Mouse (Mus musculus): ENCODE results near the gene Slc45a1. TPM values are rescaled to one million over a fixed set of nuclear protein-coding genes. Genes with fewer than 3 reads are reported as not detected.

Slc45a1 gene
- polyA plus RNA-seq, 1 experiment = 0.16 TPM

DNA sequence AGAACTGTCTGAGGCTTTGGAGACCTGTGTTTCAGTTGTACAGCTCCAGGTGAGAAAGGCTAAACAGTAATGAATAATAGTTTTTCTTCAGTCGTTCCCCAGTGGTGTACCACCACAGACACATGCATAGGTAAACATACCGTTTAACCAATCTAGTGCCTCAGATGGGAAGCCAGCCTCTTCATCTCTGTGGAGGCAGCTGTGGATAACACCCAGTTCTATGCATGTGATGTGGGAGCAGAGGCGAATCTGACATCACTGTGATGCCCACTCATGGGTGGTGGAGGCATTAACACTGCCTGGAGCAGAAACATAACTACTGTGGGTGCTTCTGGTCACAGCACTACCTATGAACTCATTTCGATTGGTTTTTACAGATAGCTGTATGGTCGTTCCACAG is 56.0 kb downstream of the Slc45a1 start:
- H3K27ac ChIP-seq (ENCODE audit: insufficient read depth, low read length) = no peak overlapping the region
- no peak overlapping the region for H3K4me3 ChIP-seq (ENCODE audit: insufficient read depth, low read length)
- peaks cover 18% of the 10 kb centered on the region for H3K4me1 ChIP-seq (ENCODE audit: control insufficient read depth, insufficient read depth, low read length)
- TF ChIP-seq CTCF (IDR thresholded peaks at IDR 0.05; ENCODE audit: borderline replicate concordance, insufficient read depth, low read length) = no peak
- TF ChIP-seq POLR2A (IDR thresholded peaks at IDR 0.05; ENCODE audit: low read depth, low read length) = no peak

- TF ChIP-seq CTCF (IDR thresholded peaks at IDR 0.05; ENCODE audit: borderline replicate concordance, insufficient read depth, low read length) (no peak), POLR2A (IDR thresholded peaks at IDR 0.05; ENCODE audit: low read depth, low read length) (no peak)
- H3K27ac ChIP-seq (ENCODE audit: insufficient read depth, low read length) = no peak overlapping the region
- peaks cover 19% of the 10 kb centered on the region for H3K4me1 ChIP-seq (ENCODE audit: control insufficient read depth, insufficient read depth, low read length)
- H3K4me3 ChIP-seq (ENCODE audit: insufficient read depth, low read length) = no peak overlapping the region
Measured at GRCm38 (mm10) chr4:150595071-150595470, 56.9 kb downstream of the Slc45a1 start.

DNA sequence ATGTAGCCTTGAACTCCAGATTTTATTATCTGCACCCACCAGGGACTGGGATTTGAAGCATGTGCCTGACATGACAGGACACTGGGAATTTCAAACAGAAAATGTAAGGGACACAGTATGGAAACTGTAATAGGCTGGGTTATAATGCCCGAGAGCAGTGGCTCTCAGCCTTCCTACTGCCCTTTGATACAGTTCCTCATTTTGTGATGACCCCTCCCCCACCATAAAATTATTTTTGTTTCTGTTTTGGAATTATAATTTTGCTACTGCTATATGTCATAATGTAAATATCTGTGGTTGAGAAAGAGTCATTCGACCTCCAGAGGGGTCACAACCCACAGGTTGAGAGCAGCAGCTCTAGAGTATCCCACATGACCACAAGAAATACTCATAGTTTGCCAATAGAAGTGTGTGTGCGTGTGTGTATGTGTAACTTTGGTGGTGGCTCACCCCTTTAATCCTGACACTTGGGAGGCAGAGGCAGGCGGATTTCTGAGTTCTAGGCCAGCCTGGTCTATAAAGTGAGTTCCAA is 57.6 kb downstream of the Slc45a1 start:
- TF ChIP-seq CTCF (IDR thresholded peaks at IDR 0.05; ENCODE audit: borderline replicate concordance, insufficient read depth, low read length) (no peak), POLR2A (IDR thresholded peaks at IDR 0.05; ENCODE audit: low read depth, low read length) (no peak)
- Histone ChIP-seq H3K4me1 (ENCODE audit: control insufficient read depth, insufficient read depth, low read length) (peaks cover 17% of the 10 kb centered on the region), H3K4me3 (ENCODE audit: insufficient read depth, low read length) (no peak overlapping the region), H3K27ac (ENCODE audit: insufficient read depth, low read length) (no peak overlapping the region)

GRCm38 (mm10) chr4:150593473-150594217 is 58.3 kb downstream of the Slc45a1 start:
- no peak overlapping the region for H3K4me3 ChIP-seq (ENCODE audit: insufficient read depth, low read length)
- no peak overlapping the region for H3K27ac ChIP-seq (ENCODE audit: insufficient read depth, low read length)
- no peak for TF ChIP-seq POLR2A (IDR thresholded peaks at IDR 0.05; ENCODE audit: low read depth, low read length)
- no peak for TF ChIP-seq CTCF (IDR thresholded peaks at IDR 0.05; ENCODE audit: borderline replicate concordance, insufficient read depth, low read length)
- H3K4me1 ChIP-seq (ENCODE audit: control insufficient read depth, insufficient read depth, low read length) = peaks cover 16% of the 10 kb centered on the region

DNA sequence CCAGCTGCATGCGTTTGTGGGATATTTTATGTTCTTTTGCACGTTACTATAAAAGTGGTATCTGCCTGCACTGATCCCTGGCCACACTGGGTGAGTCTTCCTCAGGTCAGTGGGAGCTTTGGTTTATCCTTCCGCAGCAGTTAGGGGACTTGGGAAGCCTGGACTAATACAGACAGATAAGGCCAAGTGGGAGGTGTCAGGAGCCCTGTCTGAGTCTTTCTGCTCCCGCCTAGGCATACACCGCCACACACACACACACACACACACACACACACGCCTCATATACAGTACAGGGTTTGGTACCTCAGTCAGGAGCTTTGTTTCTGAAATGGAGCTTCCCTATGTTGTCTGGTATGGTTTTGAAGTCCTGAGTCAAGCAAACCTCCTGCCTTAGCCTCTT is 59.9 kb downstream of the Slc45a1 start:
- H3K4me3 ChIP-seq (ENCODE audit: insufficient read depth, low read length) = no peak overlapping the region
- H3K27ac ChIP-seq (ENCODE audit: insufficient read depth, low read length) = no peak overlapping the region
- peaks cover 21% of the 10 kb centered on the region for H3K4me1 ChIP-seq (ENCODE audit: control insufficient read depth, insufficient read depth, low read length)
- TF ChIP-seq POLR2A (IDR thresholded peaks at IDR 0.05; ENCODE audit: low read depth, low read length) (no peak), CTCF (IDR thresholded peaks at IDR 0.05; ENCODE audit: borderline replicate concordance, insufficient read depth, low read length) (no peak)

DNA sequence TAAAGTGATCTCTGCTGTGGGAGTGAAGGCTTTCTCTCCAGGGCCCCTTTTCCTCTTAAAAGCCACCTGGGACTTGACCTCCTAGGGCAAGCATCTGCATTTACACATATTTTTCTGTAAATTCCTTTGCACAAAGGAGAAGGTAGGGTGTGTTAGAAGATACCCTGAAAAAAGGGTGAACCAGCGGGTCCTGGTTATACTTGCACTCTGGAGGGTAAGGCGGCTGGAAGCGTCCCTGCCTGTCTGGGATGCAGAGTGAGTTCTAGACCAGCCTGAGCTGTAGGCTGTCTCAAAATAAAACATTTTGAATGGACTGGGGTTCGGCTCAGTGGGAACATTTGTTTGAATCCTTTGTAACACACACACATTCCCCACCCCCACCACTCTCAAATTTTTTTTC is 60.4 kb downstream of the Slc45a1 start:
- Histone ChIP-seq H3K4me3 (ENCODE audit: insufficient read depth, low read length) (no peak overlapping the region), H3K27ac (ENCODE audit: insufficient read depth, low read length) (no peak overlapping the region), H3K4me1 (ENCODE audit: control insufficient read depth, insufficient read depth, low read length) (peaks cover 20% of the 10 kb centered on the region)
- TF ChIP-seq CTCF (IDR thresholded peaks at IDR 0.05; ENCODE audit: borderline replicate concordance, insufficient read depth, low read length) = no peak

DNA sequence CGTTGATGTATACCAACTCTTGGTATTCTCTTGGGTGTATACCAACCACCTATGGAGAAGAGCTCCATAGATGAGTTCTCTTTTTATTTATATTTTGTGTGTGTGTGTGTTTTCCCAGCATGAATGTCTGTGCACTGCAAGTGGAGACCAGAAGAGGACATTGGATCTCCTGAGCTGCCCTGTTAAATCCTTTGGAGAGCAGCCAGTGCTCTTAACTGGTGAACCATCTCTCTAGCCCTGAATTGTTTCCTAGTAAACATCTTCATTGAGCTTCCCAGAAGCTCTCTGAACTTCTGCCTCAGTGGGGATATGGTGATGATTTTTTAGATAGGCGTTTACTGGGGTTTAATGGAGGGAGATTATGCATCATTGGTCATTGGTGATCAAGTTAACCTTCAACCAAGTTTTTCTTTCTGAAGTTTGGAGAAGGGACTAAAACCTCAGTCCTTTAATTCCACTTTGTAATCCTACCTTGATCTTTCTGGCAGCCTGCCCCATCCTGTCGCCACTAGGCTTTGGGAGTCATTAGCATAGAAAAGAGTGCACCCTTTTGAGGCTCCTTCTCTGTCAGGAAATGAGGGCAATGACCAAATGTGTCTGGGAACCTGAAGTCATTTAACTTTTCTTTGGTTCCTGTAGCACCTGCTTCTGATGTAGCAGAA is 61.2 kb downstream of the Slc45a1 start:
- Histone ChIP-seq H3K27ac (ENCODE audit: insufficient read depth, low read length) (no peak overlapping the region), H3K4me3 (ENCODE audit: insufficient read depth, low read length) (no peak overlapping the region), H3K4me1 (ENCODE audit: control insufficient read depth, insufficient read depth, low read length) (peaks cover 22% of the 10 kb centered on the region)
- TF ChIP-seq POLR2A (IDR thresholded peaks at IDR 0.05; ENCODE audit: low read depth, low read length) (no peak), CTCF (IDR thresholded peaks at IDR 0.05; ENCODE audit: borderline replicate concordance, insufficient read depth, low read length) (no peak)

DNA sequence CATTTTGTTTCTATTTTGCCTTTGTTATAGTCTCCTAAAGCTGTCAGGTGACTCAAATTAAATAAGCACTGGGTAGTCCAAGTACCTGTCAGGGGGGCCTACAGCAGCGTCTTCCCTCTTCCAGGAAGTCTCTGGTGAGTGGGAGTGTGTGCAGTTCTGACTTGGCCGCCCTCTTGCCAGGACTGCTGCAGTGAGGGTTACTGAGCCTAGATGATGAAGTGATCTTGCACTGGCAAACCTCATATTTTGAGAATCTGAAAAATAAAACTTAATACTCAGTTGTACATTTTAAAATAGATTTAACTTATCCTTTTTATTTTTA is 63.7 kb downstream of the Slc45a1 start:
- Histone ChIP-seq H3K27ac (ENCODE audit: insufficient read depth, low read length) (no peak overlapping the region), H3K4me3 (ENCODE audit: insufficient read depth, low read length) (no peak overlapping the region), H3K4me1 (ENCODE audit: control insufficient read depth, insufficient read depth, low read length) (peaks cover 33% of the 10 kb centered on the region)
- TF ChIP-seq POLR2A (IDR thresholded peaks at IDR 0.05; ENCODE audit: low read depth, low read length) = no peak
- no peak for TF ChIP-seq CTCF (IDR thresholded peaks at IDR 0.05; ENCODE audit: borderline replicate concordance, insufficient read depth, low read length)

- peaks cover 36% of the 10 kb centered on the region for H3K4me1 ChIP-seq (ENCODE audit: control insufficient read depth, insufficient read depth, low read length)
- no peak overlapping the region for H3K27ac ChIP-seq (ENCODE audit: insufficient read depth, low read length)
- TF ChIP-seq CTCF (IDR thresholded peaks at IDR 0.05; ENCODE audit: borderline replicate concordance, insufficient read depth, low read length) (no peak), POLR2A (IDR thresholded peaks at IDR 0.05; ENCODE audit: low read depth, low read length) (no peak)
- H3K4me3 ChIP-seq (ENCODE audit: insufficient read depth, low read length) = no peak overlapping the region
Measured at GRCm38 (mm10) chr4:150587597-150588299, 64.2 kb downstream of the Slc45a1 start.

DNA sequence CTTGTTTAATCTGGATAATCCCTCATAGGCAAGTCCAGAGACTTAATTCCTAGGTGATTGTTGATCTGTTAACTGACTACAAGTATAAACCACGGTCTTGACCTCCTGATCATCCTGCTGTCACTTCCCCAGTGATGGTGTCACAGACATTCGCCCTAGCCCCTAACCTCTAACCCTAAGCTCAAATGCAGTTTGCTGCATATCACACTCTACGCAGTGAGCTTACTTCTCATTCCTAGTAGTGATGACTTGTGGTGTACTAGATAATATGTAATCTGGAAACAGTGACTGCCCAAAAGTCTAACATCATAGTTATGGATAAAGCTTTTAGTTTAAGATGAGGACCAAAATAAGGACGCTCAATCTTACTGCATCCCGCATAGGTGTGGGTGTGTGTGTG is 65.7 kb downstream of the Slc45a1 start:
- Histone ChIP-seq H3K27ac (ENCODE audit: insufficient read depth, low read length) (no peak overlapping the region; the same call in 1 of the 2 replicates), H3K4me1 (ENCODE audit: control insufficient read depth, insufficient read depth, low read length) (peaks cover 38% of the 10 kb centered on the region), H3K4me3 (ENCODE audit: insufficient read depth, low read length) (no peak overlapping the region)
- TF ChIP-seq POLR2A (IDR thresholded peaks at IDR 0.05; ENCODE audit: low read depth, low read length) (no peak), CTCF (IDR thresholded peaks at IDR 0.05; ENCODE audit: borderline replicate concordance, insufficient read depth, low read length) (no peak)
